Mouse (Mus musculus): ENCODE data around the gene Rint1. TPM values are rescaled to one million over a fixed set of nuclear protein-coding genes. Genes with fewer than 3 reads are reported as not detected.
A peak's percentile ranks its signal among the peaks of the same experiment; 100 is the strongest.
"Not testable (repeated sequence)": the region's sequence is repeated elsewhere in the genome, so short reads cannot be mapped to it uniquely, and the experiment has no call there.

Rint1 gene
- total and polyA plus RNA-seq, 2 experiments from 2014 or later = 24.0 to 26.5 TPM

GRCm38 (mm10) chr5:23822306-23822705 lies 34.8 kb downstream of the Rint1 start:
- no peak overlapping the region for H3K27ac ChIP-seq
- H3K4me1 ChIP-seq (ENCODE audit: insufficient read depth, low read length) = no peaks in the 10 kb centered on the region
- DNase-seq (ENCODE audit: low spot score) (no peak), ATAC-seq (no peak)
- H3K9me3 ChIP-seq (ENCODE audit: low read length) = no peaks in the 10 kb centered on the region
- TF ChIP-seq CTCF (IDR thresholded peaks at IDR 0.05; ENCODE audit: low read depth) = no peak
- H3K4me3 ChIP-seq (ENCODE audit: low read length) = no peak overlapping the region
- H3K4me2 ChIP-seq (ENCODE audit: low read depth, low read length) = no peak overlapping the region
- no peaks in the 10 kb centered on the region for H3K27me3 ChIP-seq (ENCODE audit: insufficient read depth, low read length)
- WGBS = 61% methylated on average over 11 of the region's 11 CpGs
- peaks cover 17% of the 10 kb centered on the region; the same call in 1 of the 2 replicates for H3K36me3 ChIP-seq (ENCODE audit: insufficient read depth, low read length)
- no peak overlapping the region for H3K9ac ChIP-seq (replicated peaks; ENCODE audit: low read length)

DNA sequence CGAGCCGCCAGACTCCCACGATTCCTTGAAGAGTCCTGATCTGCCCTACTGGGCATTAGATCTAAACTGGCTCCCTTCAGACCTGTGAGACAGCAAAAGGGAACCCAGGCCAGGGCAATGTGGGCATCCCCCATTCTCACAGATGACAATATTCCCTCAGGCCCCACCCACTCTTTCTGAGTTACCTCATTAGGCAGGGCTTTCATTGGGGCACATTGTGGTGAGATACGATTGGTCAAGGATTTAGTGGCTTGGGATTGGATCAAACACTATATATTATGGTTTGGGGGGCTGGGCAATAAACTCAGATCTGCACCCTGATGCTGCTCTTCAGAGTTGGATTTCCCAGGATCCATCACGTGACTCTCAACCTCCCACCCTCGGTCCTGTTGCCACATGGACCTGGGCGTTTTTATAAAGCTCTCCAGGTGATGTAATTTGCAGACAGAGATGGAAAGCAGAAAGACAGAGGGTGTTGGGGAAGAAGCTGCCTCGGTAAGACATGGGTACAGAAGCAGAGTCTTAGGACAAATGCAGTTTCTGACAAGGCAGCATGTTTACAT lies 36.7 kb downstream of the Rint1 start:
- H3K9me3 ChIP-seq (ENCODE audit: low read length) = no peaks in the 10 kb centered on the region
- TF ChIP-seq CTCF (IDR thresholded peaks at IDR 0.05; ENCODE audit: low read depth) = no peak
- H3K27ac ChIP-seq = no peak overlapping the region
- H3K4me1 ChIP-seq (ENCODE audit: insufficient read depth, low read length) = no peaks in the 10 kb centered on the region
- H3K4me3 ChIP-seq (ENCODE audit: low read length) = no peak overlapping the region
- 82% methylated on average over 8 of the region's 8 CpGs for WGBS
- H3K9ac ChIP-seq (replicated peaks; ENCODE audit: low read length) = no peak overlapping the region
- no peak overlapping the region for H3K4me2 ChIP-seq (ENCODE audit: low read depth, low read length)
- H3K27me3 ChIP-seq (ENCODE audit: insufficient read depth, low read length) = no peaks in the 10 kb centered on the region
- no peak for DNase-seq (ENCODE audit: low spot score)
- ATAC-seq = no peak
- 0 out of 2 replicates have a peak, but pooled peaks cover 9% of the 10 kb centered on the region for H3K36me3 ChIP-seq (ENCODE audit: insufficient read depth, low read length)

GRCm38 (mm10) chr5:23826321-23827004 lies 39.0 kb downstream of the Rint1 start:
- Histone ChIP-seq H3K27me3 (ENCODE audit: insufficient read depth, low read length) (no peaks in the 10 kb centered on the region), H3K9ac (replicated peaks; ENCODE audit: low read length) (no peak overlapping the region), H3K4me2 (ENCODE audit: low read depth, low read length) (no peak overlapping the region), H3K4me1 (ENCODE audit: insufficient read depth, low read length) (no peaks in the 10 kb centered on the region), H3K36me3 (ENCODE audit: insufficient read depth, low read length) (no peaks in the 10 kb centered on the region), H3K4me3 (ENCODE audit: low read length) (no peak overlapping the region), H3K9me3 (ENCODE audit: low read length) (no peaks in the 10 kb centered on the region), H3K27ac (no peak overlapping the region)
- ATAC-seq (peak; percentile 69; the same call in 1 of the 2 replicates), DNase-seq (ENCODE audit: low spot score) (peak; percentile 69)
- WGBS = 39% methylated on average over 11 of the region's 11 CpGs
- peak; percentile 77 for TF ChIP-seq CTCF (IDR thresholded peaks at IDR 0.05; ENCODE audit: low read depth)

- ATAC-seq = no peak; the same call in 1 of the 2 replicates
- Histone ChIP-seq H3K4me3 (ENCODE audit: low read length) (peak overlapping the region; percentile 8; the same call in 1 of the 2 replicates), H3K4me2 (ENCODE audit: low read depth, low read length) (peak overlapping the region; percentile 31; the same call in 1 of the 2 replicates), H3K4me1 (ENCODE audit: insufficient read depth, low read length) (no peaks in the 10 kb centered on the region), H3K9me3 (ENCODE audit: low read length) (no peaks in the 10 kb centered on the region), H3K36me3 (ENCODE audit: insufficient read depth, low read length) (no peaks in the 10 kb centered on the region), H3K27me3 (ENCODE audit: insufficient read depth, low read length) (no peaks in the 10 kb centered on the region; the same call in 1 of the 2 replicates), H3K27ac (no peak overlapping the region), H3K9ac (replicated peaks; ENCODE audit: low read length) (no peak overlapping the region)
- TF ChIP-seq CTCF (IDR thresholded peaks at IDR 0.05; ENCODE audit: low read depth) = no peak
- 40% methylated on average over 58 of the region's 58 CpGs for WGBS
- peak; percentile 49 for DNase-seq (ENCODE audit: low spot score)
These were observed 43.6 kb downstream of the Rint1 start for GRCm38 (mm10) chr5:23830897-23831752.

GRCm38 (mm10) chr5:23835691-23836090 lies 48.2 kb downstream of the Rint1 start:
- not testable (repeated sequence) for ATAC-seq; H3K27ac ChIP-seq; H3K4me3 ChIP-seq (ENCODE audit: low read length); H3K9me3 ChIP-seq (ENCODE audit: low read length); DNase-seq (ENCODE audit: low spot score); H3K36me3 ChIP-seq (ENCODE audit: insufficient read depth, low read length); H3K27me3 ChIP-seq (ENCODE audit: insufficient read depth, low read length); H3K4me1 ChIP-seq (ENCODE audit: insufficient read depth, low read length); H3K4me2 ChIP-seq (ENCODE audit: low read depth, low read length); H3K9ac ChIP-seq (replicated peaks; ENCODE audit: low read length)
- 72% methylated on average over 1 of the region's 1 CpGs for WGBS

- no peak overlapping the region for H3K27ac ChIP-seq
- peaks cover 3% of the 10 kb centered on the region; the same call in 1 of the 2 replicates for H3K4me1 ChIP-seq (ENCODE audit: insufficient read depth, low read length)
- H3K9me3 ChIP-seq (ENCODE audit: low read length) = no peaks in the 10 kb centered on the region
- DNase-seq (ENCODE audit: low spot score) (no peak), ATAC-seq (no peak)
- H3K4me2 ChIP-seq (ENCODE audit: low read depth, low read length) = no peak overlapping the region
- no peak overlapping the region for H3K4me3 ChIP-seq (ENCODE audit: low read length)
- 90% methylated on average over 7 of the region's 7 CpGs for WGBS
- peaks cover 7% of the 10 kb centered on the region; the same call in 1 of the 2 replicates for H3K36me3 ChIP-seq (ENCODE audit: insufficient read depth, low read length)
- no peak overlapping the region for H3K9ac ChIP-seq (replicated peaks; ENCODE audit: low read length)
- TF ChIP-seq CTCF (IDR thresholded peaks at IDR 0.05; ENCODE audit: low read depth) = no peak
- H3K27me3 ChIP-seq (ENCODE audit: insufficient read depth, low read length) = no peaks in the 10 kb centered on the region
These were observed 50.6 kb downstream of the Rint1 start for GRCm38 (mm10) chr5:23838158-23838557.
